Mouse (Mus musculus) brain, embryonic 14.5 days (tissue): Measurements from ENCODE around the gene Dlgap1.

ENCODE experiments used
- CTCF ChIP-seq: fragments of 200-500 bp; IDR thresholded peaks from 2 replicates; pipeline ENCODE4 v1.5.1; 2012; ENCODE audit warnings: inconsistent platforms, mild to moderate bottlenecking, moderate library complexity, borderline replicate concordance; ENCODE audit not compliant: insufficient read depth, insufficient read length; ENCODE audit errors: extremely low read depth
- POLR2A ChIP-seq: fragments of 200-500 bp; IDR thresholded peaks from 2 replicates; pipeline ENCODE4 v1.6.1; 2012; ENCODE audit warnings: mild to moderate bottlenecking, inconsistent platforms, borderline replicate concordance; ENCODE audit not compliant: poor library complexity, insufficient read depth, insufficient read length, severe bottlenecking; ENCODE audit errors: extremely low read depth

- TF ChIP-seq POLR2A, result no peak
- TF ChIP-seq CTCF, result no peak
Observed at GRCm38 (mm10) chr17:70613897-70614296, 645.0 kb downstream of the Dlgap1 start.
